In the genomic region with DNA sequence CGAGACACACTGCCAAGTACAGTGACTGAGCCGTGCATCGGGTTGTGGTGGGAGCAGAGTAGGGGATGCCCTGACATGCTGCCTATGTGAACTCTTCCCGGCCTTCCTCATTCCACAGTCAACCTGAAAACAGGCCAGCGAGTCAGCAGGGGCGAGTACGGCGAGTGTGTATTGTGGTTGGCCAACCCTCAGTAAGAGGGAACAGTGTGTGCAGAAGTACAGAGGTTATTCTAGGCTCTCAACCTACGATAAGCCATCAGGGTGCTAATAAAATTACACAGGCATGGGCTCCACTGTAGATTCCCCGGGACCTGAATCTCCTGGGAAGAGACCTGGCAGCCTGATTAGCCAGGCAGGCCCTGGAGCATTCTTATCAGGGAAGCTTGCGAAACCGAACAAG, we compare ENCODE assay signal across 15 mouse cellular contexts. TPM values are rescaled to one million over a fixed set of nuclear protein-coding genes. Genes with fewer than 3 reads are reported as not detected.
DNase-seq lines count a peak whose midpoint lies in the region; ATAC-seq and TF ChIP-seq lines count a peak whose summit lies in the region.
"Had no signal": no experiment of that assay in that cellular context is flagged by ENCODE, and none has a peak within 500 bp of the region (broad histone marks: within the 10 kb centered on the region; RNA-seq: fewer than 3 reads in every experiment).

No protein-coding gene starts in this region.

- ATAC-seq in heart, embryonic 11.5 days (replicated peaks; ENCODE audit: insufficient number of reproducible peaks, low FRiP score, low TSS enrichment): no peak
- ATAC-seq in neural tube, embryonic 15.5 days (ENCODE audit: low FRiP score): no peak
- ATAC-seq in activated CD4-positive, CD25-positive, alpha-beta regulatory T cell, adult 4 months: no peak

- TF ChIP-seq CTCF in liver, adult 2 months (IDR thresholded peaks at IDR 0.05; ENCODE audit: low read depth, low read length): no peak

- peaks cover 5% of the 10 kb centered on the region for H3K4me1 ChIP-seq in heart, embryonic 11.5 days (ENCODE audit: control insufficient read depth, insufficient read depth, low read length)
- H3K4me1 ChIP-seq in liver, adult 2 months (ENCODE audit: control insufficient read depth, insufficient read depth, low read length): peaks cover 6% of the 10 kb centered on the region; the same call in 1 of the 2 replicates
- H3K4me1 ChIP-seq in neural tube, embryonic 15.5 days: no peaks in the 10 kb centered on the region
- H3K4me1 ChIP-seq: midbrain, embryonic 12.5 days; neural tube, embryonic 12.5 days had no signal

- no peak overlapping the region for H3K9ac ChIP-seq in heart, embryonic 11.5 days (ENCODE audit: low read depth, low read length)
- H3K9ac ChIP-seq in liver, adult 2 months (ENCODE audit: low read depth, low read length): no peak overlapping the region
- no peak overlapping the region for H3K9ac ChIP-seq in neural tube, embryonic 15.5 days (replicated peaks)
- H3K9ac ChIP-seq: limb, embryonic 13.5 days; midbrain, embryonic 12.5 days; neural tube, embryonic 12.5 days; stomach, embryonic 15.5 days had no signal

- H3K27me3 ChIP-seq in heart, embryonic 11.5 days (ENCODE audit: control insufficient read depth, insufficient read depth, low read length): no peaks in the 10 kb centered on the region
- H3K27me3 ChIP-seq in liver, adult 2 months (ENCODE audit: control insufficient read depth, insufficient read depth, low read length): no peaks in the 10 kb centered on the region
- no peaks in the 10 kb centered on the region for H3K27me3 ChIP-seq in neural tube, embryonic 15.5 days (replicated peaks)
- H3K27me3 ChIP-seq: limb, embryonic 13.5 days; midbrain, embryonic 12.5 days; neural tube, embryonic 12.5 days; stomach, embryonic 15.5 days had no signal

- no peaks in the 10 kb centered on the region for H3K36me3 ChIP-seq in heart, embryonic 11.5 days (ENCODE audit: control insufficient read depth, insufficient read depth, low read length)
- H3K36me3 ChIP-seq in liver, adult 2 months (ENCODE audit: control insufficient read depth, insufficient read depth, low read length): no peaks in the 10 kb centered on the region
- no peaks in the 10 kb centered on the region for H3K36me3 ChIP-seq in neural tube, embryonic 15.5 days
- H3K36me3 ChIP-seq: limb, embryonic 13.5 days; midbrain, embryonic 12.5 days; neural tube, embryonic 12.5 days; stomach, embryonic 15.5 days had no signal

- no peak overlapping the region for H3K4me3 ChIP-seq in heart, embryonic 11.5 days (ENCODE audit: low read depth, low read length)
- no peak overlapping the region for H3K4me3 ChIP-seq in liver, adult 2 months (ENCODE audit: insufficient read depth, low read depth, low read length)
- no peak overlapping the region for H3K4me3 ChIP-seq in neural tube, embryonic 15.5 days (replicated peaks)
- H3K4me3 ChIP-seq: gastrocnemius, adult 2 months; limb, embryonic 13.5 days; midbrain, embryonic 12.5 days; neural tube, embryonic 12.5 days; stomach, embryonic 15.5 days had no signal

- peak overlapping the region; percentile 54; the same call in 1 of the 2 replicates for H3K27ac ChIP-seq in heart, embryonic 11.5 days (ENCODE audit: low read depth, low read length)
- no peak overlapping the region for H3K27ac ChIP-seq in liver, adult 2 months (replicated peaks; ENCODE audit: insufficient read depth, low read depth, low read length)
- H3K27ac ChIP-seq in neural tube, embryonic 15.5 days (replicated peaks): no peak overlapping the region
- H3K27ac ChIP-seq: gastrocnemius, adult 2 months; limb, embryonic 13.5 days; midbrain, embryonic 12.5 days; neural tube, embryonic 12.5 days; stomach, embryonic 15.5 days had no signal

- no peak for TF ChIP-seq POLR2A in liver, adult 2 months (IDR thresholded peaks at IDR 0.05; ENCODE audit: extremely low read depth, insufficient read depth, low read length)

- H3K4me2 ChIP-seq in heart, embryonic 11.5 days: no peak overlapping the region
- no peak overlapping the region for H3K4me2 ChIP-seq in neural tube, embryonic 15.5 days
- H3K4me2 ChIP-seq: limb, embryonic 13.5 days; midbrain, embryonic 12.5 days; neural tube, embryonic 12.5 days; stomach, embryonic 15.5 days had no signal

- no peaks in the 10 kb centered on the region for H3K9me3 ChIP-seq in heart, embryonic 11.5 days (replicated peaks; ENCODE audit: control insufficient read depth, low read length)
- H3K9me3 ChIP-seq in neural tube, embryonic 15.5 days (replicated peaks): no peaks in the 10 kb centered on the region
- H3K9me3 ChIP-seq: limb, embryonic 13.5 days; midbrain, embryonic 12.5 days; neural tube, embryonic 12.5 days; stomach, embryonic 15.5 days had no signal

- no peaks in the 10 kb centered on the region for H3K79me2 ChIP-seq in liver, adult 2 months (ENCODE audit: control insufficient read depth, insufficient read depth, low read length)

- WGBS in heart, embryonic 11.5 days (ENCODE audit: insufficient replicate concordance): 71% methylated on average over 12 of the region's 12 CpGs
- 22% methylated on average over 12 of the region's 12 CpGs for WGBS in liver, adult 2 months
- WGBS in neural tube, embryonic 15.5 days: 93% methylated on average over 12 of the region's 12 CpGs

- DNase-seq in gonadal fat pad, adult 2 months (ENCODE audit: low read depth): peak; percentile 84
- peak; percentile 80 for DNase-seq in liver, adult 2 months (ENCODE audit: extremely low read depth, low read depth, low spot score)
- peak; percentile 70 for DNase-seq in lung, postnatal 36 days
- DNase-seq in gastrocnemius, postnatal 10 days: no peak
- DNase-seq in frontal cortex, postnatal 25 days (ENCODE audit: low spot score in 2 of 2): no peak
- DNase-seq: gastrocnemius, adult 2 months; kidney, adult 2 months; right cerebral cortex, adult 18-20 months had no signal

RNA-seq across cellular contexts. Expression of gene Commd8, which starts 51.7 kb away (rescaled TPM):
- polyA plus RNA-seq in gonadal fat pad, adult 2 months (2012; rRNA removed): 6.5 and 7.9 TPM in 2 replicates
- 130 and 131 TPM in 2 replicates for polyA plus RNA-seq in heart, embryonic 11.5 days (2014; fragmentation: Nextera tagmentation; extraction: Ambion mirVana)
- 13.8 and 15.2 TPM in 2 replicates for total RNA-seq in liver, adult 2 months (2014; rRNA removed)
- 2.3 and 3.1 TPM in 2 replicates for polyA plus RNA-seq in liver, adult 2 months (2012; rRNA removed)
- 10 to 100 TPM; 36.7 to 38.6 TPM for total RNA-seq in gastrocnemius, postnatal 10 days (2021)
- 142 and 152 TPM in 2 replicates for polyA plus RNA-seq in neural tube, embryonic 15.5 days (2015; fragmentation: Nextera tagmentation; extraction: Ambion mirVana)
- polyA plus RNA-seq in activated CD4-positive, CD25-positive, alpha-beta regulatory T cell, adult 4 months (2017; shearing (Covaris generic)): 100 to 1,000 TPM; 190 to 229 TPM

Comparison
In these comparisons a context has a peak if more than half of its experiments do, and no peak if none do; other contexts are left out.
1. DNase-seq: peak in gonadal fat pad, adult 2 months (single experiment), liver, adult 2 months (single experiment) and lung, postnatal 36 days (single experiment); none in gastrocnemius, postnatal 10 days (single experiment) and frontal cortex, postnatal 25 days (0 of 2).
2. RNA of gene Commd8, which starts 51.7 kb away (polyA plus RNA-seq): 190 to 229 TPM in activated CD4-positive, CD25-positive, alpha-beta regulatory T cell, adult 4 months, 142 to 152 TPM in neural tube, embryonic 15.5 days and 130 to 131 TPM in heart, embryonic 11.5 days; 6.5 to 7.9 TPM in gonadal fat pad, adult 2 months and 2.3 to 3.1 TPM in liver, adult 2 months; every median in the first group is over 10 times any median in the second.